Mouse (Mus musculus) lung, embryonic 14.5 days (tissue): ENCODE measurements around the gene Dock1. TPM values are rescaled to one million over a fixed set of nuclear protein-coding genes. Genes with fewer than 3 reads are reported as not detected.

Experiments
- ATAC-seq: fragments of 200-750 bp; cut with Nextera tagmentation; 2 replicates; pipeline ENCODE4 v1.8.0; 2017; ENCODE audit warnings: mild to moderate bottlenecking, moderate TSS enrichment, moderate library complexity; ENCODE audit not compliant: insufficient read depth
- DNase-seq: peaks from one replicate; pipeline ENCODE4 v3.0.0-alpha.2; 2015
- H3K27ac ChIP-seq: fragments of 300-500 bp; sonication (generic); 2 replicates; pipeline ENCODE4 v1.5.1; 2014; ENCODE audit warnings: low read depth, mild to moderate bottlenecking, moderate library complexity
- H3K27me3 ChIP-seq: fragments of 300-500 bp; sonication (generic); 2 replicates; pipeline ENCODE4 v1.6.1; 2014; ENCODE audit warnings: low read length, control low read depth; ENCODE audit not compliant: insufficient read depth
- H3K36me3 ChIP-seq: fragments of 300-500 bp; sonication (generic); 2 replicates; pipeline ENCODE4 v1.6.1; 2014; ENCODE audit warnings: control low read depth; ENCODE audit not compliant: insufficient read depth
- H3K4me1 ChIP-seq: fragments of 300-500 bp; sonication (generic); 2 replicates; pipeline ENCODE4 v1.6.1; 2014; ENCODE audit warnings: antibody characterized with exemption, control low read depth; ENCODE audit not compliant: insufficient read depth
- H3K4me2 ChIP-seq: fragments of 300-500 bp; sonication (generic); 2 replicates; pipeline ENCODE4 v1.6.1; 2014; ENCODE audit warnings: mild to moderate bottlenecking
- H3K4me3 ChIP-seq: fragments of 300-500 bp; sonication (generic); 2 replicates; pipeline ENCODE4 v1.5.1; 2014; ENCODE audit warnings: low read depth, low read length
- H3K9ac ChIP-seq: fragments of 300-500 bp; sonication (generic); 2 replicates; pipeline ENCODE4 v1.6.1; 2014
- H3K9me3 ChIP-seq: fragments of 300-500 bp; sonication (generic); 2 replicates; pipeline ENCODE4 v1.6.1; 2016; ENCODE audit warnings: low read depth, low read length, control low read depth
- CTCF ChIP-seq: IDR thresholded peaks from 2 replicates; pipeline ENCODE4 v1.5.1; 2016; ENCODE audit warnings: antibody characterized with exemption, low read depth
- WGBS: fragments of 180-500 bp; shearing (Covaris S2); extraction: QIAGEN DNeasy Blood & Tissue Kit; methylation state at CpG from one replicate; pipeline ENCODE4 v1.1.7; 2014; 5-methylcytosine and 5-hydroxymethylcytosine counted together
- polyA plus RNA-seq: library from polyadenylated mRNA; unstranded; fragments of >200 nt; fragmentation: Nextera tagmentation; extraction: Ambion mirVana; gene quantifications from 2 replicates; pipeline ENCODE4 v1.2.1, GENCODE M21; 2014

The Dock1 gene
- polyA plus RNA-seq, 1 experiment from 2014 or later = 57.3 TPM

- H3K4me1 ChIP-seq = no peaks in the 10 kb centered on the region
- H3K27ac ChIP-seq = no peak overlapping the region
- TF ChIP-seq CTCF = no peak
- H3K36me3 ChIP-seq = peaks cover 26% of the 10 kb centered on the region; the same call in 1 of the 2 replicates
- WGBS = 58% methylated on average over 3 of the region's 3 CpGs
- H3K9ac ChIP-seq = no peak overlapping the region
- no peaks in the 10 kb centered on the region for H3K27me3 ChIP-seq
- H3K4me2 ChIP-seq = no peak overlapping the region
- ATAC-seq = no peak
- H3K9me3 ChIP-seq = no peaks in the 10 kb centered on the region
- no peak overlapping the region for H3K4me3 ChIP-seq
- no peak for DNase-seq
Observed at GRCm38 (mm10) chr7:134872511-134872910, 202.1 kb downstream of the Dock1 start.

GRCm38 (mm10) chr7:134872981-134873380, 202.5 kb downstream of the Dock1 start:
- H3K27ac ChIP-seq = no peak overlapping the region
- H3K4me2 ChIP-seq = no peak overlapping the region
- H3K9me3 ChIP-seq = no peaks in the 10 kb centered on the region
- peaks cover 28% of the 10 kb centered on the region; the same call in 1 of the 2 replicates for H3K36me3 ChIP-seq
- no peak for DNase-seq
- H3K4me3 ChIP-seq = no peak overlapping the region
- no peak for ATAC-seq
- no peak for TF ChIP-seq CTCF
- H3K9ac ChIP-seq = no peak overlapping the region
- WGBS = 89% methylated on average over 7 of the region's 7 CpGs
- no peaks in the 10 kb centered on the region for H3K4me1 ChIP-seq
- H3K27me3 ChIP-seq = no peaks in the 10 kb centered on the region

- 85% methylated on average over 6 of the region's 6 CpGs for WGBS
- no peak for TF ChIP-seq CTCF
- Histone ChIP-seq H3K27me3 (no peaks in the 10 kb centered on the region), H3K27ac (no peak overlapping the region), H3K4me1 (no peaks in the 10 kb centered on the region), H3K9ac (no peak overlapping the region), H3K9me3 (no peaks in the 10 kb centered on the region), H3K4me2 (no peak overlapping the region), H3K36me3 (peaks cover 25% of the 10 kb centered on the region; the same call in 1 of the 2 replicates), H3K4me3 (no peak overlapping the region)
- DNase-seq = no peak
- ATAC-seq = no peak
Observed at GRCm38 (mm10) chr7:134878985-134879384, 208.5 kb downstream of the Dock1 start.

- no peaks in the 10 kb centered on the region for H3K9me3 ChIP-seq
- peaks cover 16% of the 10 kb centered on the region; the same call in 1 of the 2 replicates for H3K36me3 ChIP-seq
- WGBS = 78% methylated on average over 6 of the region's 6 CpGs
- no peaks in the 10 kb centered on the region for H3K4me1 ChIP-seq
- ATAC-seq (no peak), DNase-seq (no peak)
- H3K4me2 ChIP-seq = no peak overlapping the region
- no peak overlapping the region for H3K27ac ChIP-seq
- no peaks in the 10 kb centered on the region for H3K27me3 ChIP-seq
- H3K9ac ChIP-seq = no peak overlapping the region
- no peak for TF ChIP-seq CTCF
- no peak overlapping the region for H3K4me3 ChIP-seq
Observed at GRCm38 (mm10) chr7:134880431-134880830, 210.0 kb downstream of the Dock1 start.

- 52% methylated on average over 6 of the region's 6 CpGs for WGBS
- no peak overlapping the region for H3K9ac ChIP-seq
- no peak overlapping the region for H3K4me3 ChIP-seq
- H3K9me3 ChIP-seq = no peaks in the 10 kb centered on the region
- no peaks in the 10 kb centered on the region for H3K4me1 ChIP-seq
- TF ChIP-seq CTCF = no peak
- H3K27me3 ChIP-seq = no peaks in the 10 kb centered on the region
- ATAC-seq (no peak), DNase-seq (peak; percentile 7)
- peaks cover 3% of the 10 kb centered on the region; the same call in 1 of the 2 replicates for H3K36me3 ChIP-seq
- no peak overlapping the region for H3K4me2 ChIP-seq
- H3K27ac ChIP-seq = no peak overlapping the region
Observed at GRCm38 (mm10) chr7:134883516-134883915, 213.1 kb downstream of the Dock1 start.

GRCm38 (mm10) chr7:134892449-134892871, 222.0 kb downstream of the Dock1 start:
- ATAC-seq (no peak), DNase-seq (no peak)
- Histone ChIP-seq H3K27ac (no peak overlapping the region), H3K9me3 (no peaks in the 10 kb centered on the region), H3K9ac (no peak overlapping the region), H3K4me2 (no peak overlapping the region), H3K27me3 (no peaks in the 10 kb centered on the region), H3K36me3 (peaks cover 9% of the 10 kb centered on the region), H3K4me1 (no peaks in the 10 kb centered on the region), H3K4me3 (no peak overlapping the region)
- WGBS = 90% methylated on average over 13 of the region's 13 CpGs
- no peak for TF ChIP-seq CTCF

- H3K4me1 ChIP-seq = no peaks in the 10 kb centered on the region
- H3K27ac ChIP-seq = no peak overlapping the region
- no peak overlapping the region for H3K4me3 ChIP-seq
- peak; percentile 22 for DNase-seq
- no peak overlapping the region for H3K9ac ChIP-seq
- H3K36me3 ChIP-seq = peaks cover 9% of the 10 kb centered on the region; the same call in 1 of the 2 replicates
- no peak overlapping the region for H3K4me2 ChIP-seq
- WGBS = 83% methylated on average over 4 of the region's 4 CpGs
- no peaks in the 10 kb centered on the region for H3K9me3 ChIP-seq
- H3K27me3 ChIP-seq = no peaks in the 10 kb centered on the region
- TF ChIP-seq CTCF = peak; percentile 53
- ATAC-seq = no peak
Observed at GRCm38 (mm10) chr7:134892972-134893371, 222.5 kb downstream of the Dock1 start.

- Histone ChIP-seq H3K4me1 (no peaks in the 10 kb centered on the region), H3K4me2 (no peak overlapping the region), H3K27ac (no peak overlapping the region), H3K9ac (no peak overlapping the region), H3K4me3 (no peak overlapping the region), H3K9me3 (no peaks in the 10 kb centered on the region), H3K27me3 (no peaks in the 10 kb centered on the region), H3K36me3 (peaks cover 10% of the 10 kb centered on the region; the same call in 1 of the 2 replicates)
- ATAC-seq (no peak), DNase-seq (no peak)
- 67% methylated on average over 2 of the region's 2 CpGs for WGBS
- TF ChIP-seq CTCF = no peak
Observed at GRCm38 (mm10) chr7:134894604-134895003, 224.2 kb downstream of the Dock1 start.
